Mouse (Mus musculus) embryo, embryonic 10 days (tissue): ENCODE results near the gene Gm8369.
"Not testable (repeated sequence)": the region's sequence is repeated elsewhere in the genome, so short reads cannot be mapped to it uniquely, and the experiment has no call there.

Experiments used
- DNase-seq: peaks from one replicate; pipeline ENCODE4 v3.0.0-alpha.2; 2015; ENCODE audit warnings: low spot score

Gm8369 gene

GRCm38 (mm10) chr19:11516246-11516645 is 30.5 kb downstream of the Gm8369 start, which contains the start of gene Ms4a6b:
Gene Ms4a6b, plus strand, starts transcription at chr19:11516512.
- no peak for DNase-seq

DNA sequence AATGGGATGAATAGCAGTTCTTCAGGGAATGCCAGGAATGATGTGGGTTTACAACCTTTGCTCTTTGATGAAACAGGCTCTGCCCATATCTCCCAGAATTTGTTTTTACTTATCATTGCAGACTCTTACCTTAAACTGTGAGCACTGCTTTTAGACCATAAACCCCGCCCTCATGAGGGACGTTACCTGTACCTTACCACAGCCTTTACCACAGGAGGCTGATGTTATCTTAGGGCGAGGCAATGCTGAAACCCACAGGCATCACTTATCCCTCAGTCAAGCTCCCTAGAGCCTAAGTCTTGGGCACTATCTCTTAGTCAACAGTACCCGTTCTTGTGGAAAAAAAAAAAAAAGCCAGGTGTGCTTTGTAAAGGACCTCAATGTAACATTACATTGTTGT is 31.1 kb downstream of the Gm8369 start:
- DNase-seq: no peak

- DNase-seq: not testable (repeated sequence)
These were observed 31.6 kb downstream of the Gm8369 start for GRCm38 (mm10) chr19:11517373-11517772.

GRCm38 (mm10) chr19:11518356-11518755 is 32.6 kb downstream of the Gm8369 start:
- DNase-seq: not testable (repeated sequence)

- DNase-seq: no peak
These were observed 34.4 kb downstream of the Gm8369 start for GRCm38 (mm10) chr19:11520146-11520545.

DNA sequence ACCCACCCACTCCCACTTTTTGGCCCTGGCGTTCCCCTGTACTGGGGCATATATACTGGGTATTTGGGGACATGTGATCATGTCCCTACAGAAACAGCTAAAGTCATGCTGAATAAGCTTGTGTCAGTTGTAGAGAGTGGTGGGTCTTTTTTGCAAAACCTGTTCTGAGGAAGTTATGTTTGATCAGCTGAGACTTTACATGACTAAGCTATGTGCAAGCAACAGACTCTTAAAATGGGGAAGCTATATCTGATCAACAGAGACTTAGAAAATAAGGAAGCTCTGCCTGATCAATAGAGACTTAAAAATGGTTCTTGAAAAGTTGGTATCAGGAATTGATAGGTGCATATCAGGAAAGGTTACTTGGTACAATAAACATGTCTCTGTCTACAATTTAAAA is 47.7 kb downstream of the Gm8369 start:
- DNase-seq: no peak

- DNase-seq: no peak
These were observed 48.2 kb downstream of the Gm8369 start for GRCm38 (mm10) chr19:11533888-11534445.

DNA sequence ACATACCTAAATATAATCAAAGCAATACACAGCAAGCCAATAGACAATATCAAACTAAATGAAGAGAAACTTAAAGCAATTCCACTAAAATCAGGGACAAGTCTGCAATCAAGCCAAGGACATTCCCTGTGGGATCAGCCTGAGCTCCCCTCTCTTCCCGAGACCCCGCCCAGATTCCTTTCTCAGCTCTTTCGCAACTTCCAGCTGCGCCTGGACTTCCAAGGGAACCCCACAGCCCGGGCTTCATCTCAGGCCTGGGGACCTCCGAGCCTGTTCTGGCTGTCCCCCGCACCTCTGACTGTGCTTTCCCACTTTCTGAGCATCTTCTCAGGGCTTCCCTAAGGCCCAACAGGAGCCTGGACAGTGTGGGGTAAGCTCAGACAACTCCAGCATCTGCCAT is 50.9 kb downstream of the Gm8369 start, which contains the start of gene Ms4a4d:
Gene Ms4a4d, plus strand, starts transcription at position 209 of the 400 bp plus-strand sequence.
- peak; percentile 4 for DNase-seq

GRCm38 (mm10) chr19:11537336-11537735 is 51.6 kb downstream of the Gm8369 start:
- peak; percentile 54 for DNase-seq

DNA sequence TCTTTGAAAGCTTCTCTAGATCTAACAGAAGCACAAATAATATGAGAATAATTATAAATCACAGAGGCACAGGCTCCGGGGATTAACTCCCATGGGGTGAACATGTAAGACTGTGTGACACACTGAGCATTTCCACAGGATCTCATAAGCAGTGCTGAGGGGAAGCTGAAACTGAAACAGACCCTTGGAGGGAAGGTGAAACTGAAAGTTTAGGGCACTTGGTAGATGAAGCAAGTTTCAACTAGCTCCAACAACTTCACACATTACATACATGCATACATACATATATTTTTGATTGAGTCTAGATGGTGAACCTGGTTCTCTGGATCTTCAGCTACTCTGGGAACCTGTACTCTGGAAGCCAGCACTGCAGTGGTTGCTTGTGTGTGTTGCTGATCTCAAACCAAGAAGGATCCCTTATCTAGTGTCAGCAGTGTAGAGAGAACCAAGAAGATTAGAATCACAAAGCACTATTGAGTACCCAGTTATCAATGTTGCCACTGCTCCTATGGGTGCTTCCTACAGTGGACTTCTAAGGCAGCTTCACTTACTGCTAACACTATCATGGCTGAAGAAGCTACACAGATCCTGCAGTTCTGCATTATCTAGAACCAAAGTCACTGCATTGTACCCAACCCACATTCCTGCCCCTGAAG is 54.6 kb downstream of the Gm8369 start:
- DNase-seq: not testable (repeated sequence)

GRCm38 (mm10) chr19:11544383-11544782 is 58.6 kb downstream of the Gm8369 start:
- DNase-seq: not testable (repeated sequence)

GRCm38 (mm10) chr19:11547911-11548310 is 62.2 kb downstream of the Gm8369 start:
- no peak for DNase-seq

DNA sequence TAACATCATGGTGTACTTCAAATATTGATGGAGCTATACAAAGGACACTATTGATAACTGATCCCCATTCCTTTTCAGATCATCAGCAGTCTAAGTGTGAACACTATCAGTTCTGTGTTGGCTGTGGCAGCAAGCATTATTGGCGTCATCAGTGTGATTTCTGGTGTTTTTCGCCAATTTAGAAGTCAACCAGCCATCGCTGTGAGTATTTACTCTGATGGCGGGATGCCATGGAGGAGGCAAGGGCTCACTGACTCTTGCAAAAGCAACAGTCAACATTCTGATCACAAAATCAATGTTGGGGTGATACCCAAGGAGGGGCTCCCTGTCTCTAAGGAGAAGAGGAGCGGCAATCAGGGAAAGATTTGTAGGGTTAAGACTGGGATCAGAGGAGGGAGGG is 69.0 kb downstream of the Gm8369 start:
- no peak for DNase-seq

GRCm38 (mm10) chr19:11559560-11559959 is 73.8 kb downstream of the Gm8369 start:
- not testable (repeated sequence) for DNase-seq
